In the genomic region with DNA sequence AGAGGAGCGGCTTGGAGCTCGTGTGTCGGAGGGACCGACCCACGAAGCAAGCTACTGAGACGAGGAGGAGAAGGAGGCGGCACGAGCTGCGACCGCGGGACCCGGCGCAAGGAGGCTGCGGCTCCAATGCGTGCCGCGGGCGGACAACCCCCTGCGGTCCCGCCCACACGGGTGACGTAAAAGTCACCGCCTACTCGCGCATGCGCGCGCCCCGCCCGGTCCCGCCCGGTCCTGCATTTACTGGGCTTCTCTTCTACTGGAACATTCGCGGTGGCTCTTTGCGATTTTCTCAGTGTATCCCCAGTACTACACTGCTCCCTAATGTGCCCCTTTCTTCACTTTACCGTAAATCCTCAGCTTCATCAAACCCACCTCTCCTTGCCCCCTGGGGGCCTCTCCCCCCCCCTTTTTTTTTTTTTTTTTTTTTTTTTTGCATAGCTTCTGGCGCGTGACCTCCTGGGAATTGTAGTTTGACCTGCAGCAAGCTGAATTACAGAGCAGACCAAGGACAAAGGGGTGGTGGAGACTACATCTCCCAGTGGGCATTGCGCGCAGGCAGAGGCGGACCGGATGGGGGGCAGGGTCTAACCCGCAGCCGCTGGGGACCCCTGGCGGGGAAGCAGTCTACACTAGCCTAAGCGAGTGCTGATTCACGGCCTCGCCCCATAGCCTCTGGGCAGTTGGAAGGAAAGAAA, we compare ENCODE assay signal across 8 mouse cellular contexts. TPM values are rescaled to one million over a fixed set of nuclear protein-coding genes. Genes with fewer than 3 reads are reported as not detected.
DNase-seq lines count a peak whose midpoint lies in the region; ATAC-seq and TF ChIP-seq lines count a peak whose summit lies in the region.

TSS of gene Ywhag (minus strand) at position 136 of the 695 bp plus-strand sequence.

- peaks cover 28% of the 10 kb centered on the region for H3K4me1 ChIP-seq in bone marrow macrophage, adult 2 months (ENCODE audit: control insufficient read depth, insufficient read depth, low read length)
- peaks cover 4% of the 10 kb centered on the region; the same call in 1 of the 2 replicates for H3K4me1 ChIP-seq in embryonic fibroblast, embryonic 13.5 days (ENCODE audit: control insufficient read depth, insufficient read depth, low read length)
- peaks cover 11% of the 10 kb centered on the region; the same call in 1 of the 2 replicates for H3K4me1 ChIP-seq in kidney, embryonic 14.5 days (ENCODE audit: control insufficient read depth, insufficient read depth, low read length)
- H3K4me1 ChIP-seq in limb, embryonic 15.5 days = peaks cover 21% of the 10 kb centered on the region

- peak; percentile 98 for ATAC-seq in kidney, embryonic 14.5 days (ENCODE audit: low FRiP score, low TSS enrichment)
- ATAC-seq in limb, embryonic 15.5 days (ENCODE audit: insufficient number of reproducible peaks, low FRiP score, low TSS enrichment, low read depth) = peak; percentile 97

- peak within 1 kb of the TSS; percentile 96 for H3K27ac ChIP-seq in bone marrow macrophage, adult 2 months (ENCODE audit: insufficient read depth, low read depth, low read length)
- peak within 1 kb of the TSS; percentile 94 for H3K27ac ChIP-seq in embryonic fibroblast, embryonic 13.5 days (ENCODE audit: insufficient read depth, low read length)
- peak within 1 kb of the TSS; percentile 98 for H3K27ac ChIP-seq in kidney, embryonic 14.5 days (ENCODE audit: low read depth, low read length)
- H3K27ac ChIP-seq in limb, embryonic 15.5 days = peak within 1 kb of the TSS; percentile 98

- H3K4me2 ChIP-seq in kidney, embryonic 14.5 days (replicated peaks; ENCODE audit: low read depth, low read length) = peak within 1 kb of the TSS; percentile 65
- peak within 1 kb of the TSS; percentile 50 for H3K4me2 ChIP-seq in limb, embryonic 15.5 days

- H3K27me3 ChIP-seq in kidney, embryonic 14.5 days (ENCODE audit: control insufficient read depth, insufficient read depth, low read length) = no peaks in the 10 kb centered on the region
- H3K27me3 ChIP-seq in limb, embryonic 15.5 days = no peaks in the 10 kb centered on the region

- peaks cover 29% of the 10 kb centered on the region for H3K36me3 ChIP-seq in kidney, embryonic 14.5 days (ENCODE audit: control insufficient read depth, insufficient read depth, low read length)
- peaks cover 25% of the 10 kb centered on the region for H3K36me3 ChIP-seq in limb, embryonic 15.5 days

- WGBS in kidney, embryonic 14.5 days = under 1% methylated on average over 42 of the region's 48 CpGs
- 0% methylated on average over 48 of the region's 48 CpGs for WGBS in limb, embryonic 15.5 days

- H3K9ac ChIP-seq in kidney, embryonic 14.5 days (ENCODE audit: low read depth, low read length) = peak within 1 kb of the TSS; percentile 82
- H3K9ac ChIP-seq in limb, embryonic 15.5 days = peak within 1 kb of the TSS; percentile 67

- peak; percentile 98 for DNase-seq in A20 (ENCODE audit: low read depth, low spot score)
- DNase-seq in heart, adult 9 months (ENCODE audit: low spot score in 2 of 2) = peak; percentile 97
- peak; percentile 91 to 98 for DNase-seq in monocyte, adult 2 months (ENCODE audit: low read depth in 1 of 2, low spot score in 2 of 2)
- DNase-seq in spleen, postnatal 36 days (ENCODE audit: low spot score in 2 of 2) = peak; percentile 96 to 98

- H3K9me3 ChIP-seq in kidney, embryonic 14.5 days (ENCODE audit: control insufficient read depth, low read length) = no peaks in the 10 kb centered on the region
- H3K9me3 ChIP-seq in limb, embryonic 15.5 days = no peaks in the 10 kb centered on the region

- no peak for TF ChIP-seq CTCF in bone marrow macrophage, adult 2 months (IDR thresholded peaks at IDR 0.05; ENCODE audit: low read depth, low read length)
- peak; percentile 8; the same call in 1 of the 2 replicates for TF ChIP-seq CTCF in embryonic fibroblast, embryonic 13.5 days (IDR thresholded peaks at IDR 0.05; ENCODE audit: borderline replicate concordance, insufficient read depth, low read length)

- no peak; the same call in 1 of the 2 replicates for TF ChIP-seq POLR2A in bone marrow macrophage, adult 2 months (IDR thresholded peaks at IDR 0.05; ENCODE audit: borderline replicate concordance, low read depth, low read length)
- peak; percentile 99 for TF ChIP-seq POLR2A in embryonic fibroblast, embryonic 13.5 days (IDR thresholded peaks at IDR 0.05; ENCODE audit: low read depth, low read length)

- H3K4me3 ChIP-seq in bone marrow macrophage, adult 2 months (ENCODE audit: insufficient read depth, low read length) = peak within 1 kb of the TSS; percentile 98
- H3K4me3 ChIP-seq in embryonic fibroblast, embryonic 13.5 days (ENCODE audit: insufficient read depth, low read length) = peak within 1 kb of the TSS; percentile 96
- peak within 1 kb of the TSS; percentile 87 for H3K4me3 ChIP-seq in kidney, embryonic 14.5 days (ENCODE audit: low read length)
- peak within 1 kb of the TSS; percentile 75 for H3K4me3 ChIP-seq in limb, embryonic 15.5 days

RNA-seq across cellular contexts. Expression of gene Ywhag, which starts in this region (rescaled TPM):
- 151 and 157 TPM in 2 replicates for polyA plus RNA-seq in bone marrow macrophage, adult 2 months (2012; ENCODE audit: insufficient read depth, insufficient read length, missing spikeins)
- 255 and 333 TPM in 2 replicates for polyA plus RNA-seq in embryonic fibroblast, embryonic 13.5 days (2011; ENCODE audit: insufficient read length, low read depth, missing spikeins)
- polyA plus RNA-seq in kidney, embryonic 14.5 days (2014; fragmentation: Nextera tagmentation; extraction: Ambion mirVana) = 90.2 and 105 TPM in 2 replicates
- polyA plus RNA-seq in limb, embryonic 15.5 days (2015; fragmentation: Nextera tagmentation; extraction: Ambion mirVana) = 162 and 168 TPM in 2 replicates

Comparison
In these comparisons a context has a peak if more than half of its experiments do, and no peak if none do; other contexts are left out.
1. Peak in every context shown above with its lines: DNase-seq, ATAC-seq, H3K4me3 ChIP-seq and H3K27ac ChIP-seq.